ENCODE assay signal across 19 mouse cellular contexts in the genomic region with DNA sequence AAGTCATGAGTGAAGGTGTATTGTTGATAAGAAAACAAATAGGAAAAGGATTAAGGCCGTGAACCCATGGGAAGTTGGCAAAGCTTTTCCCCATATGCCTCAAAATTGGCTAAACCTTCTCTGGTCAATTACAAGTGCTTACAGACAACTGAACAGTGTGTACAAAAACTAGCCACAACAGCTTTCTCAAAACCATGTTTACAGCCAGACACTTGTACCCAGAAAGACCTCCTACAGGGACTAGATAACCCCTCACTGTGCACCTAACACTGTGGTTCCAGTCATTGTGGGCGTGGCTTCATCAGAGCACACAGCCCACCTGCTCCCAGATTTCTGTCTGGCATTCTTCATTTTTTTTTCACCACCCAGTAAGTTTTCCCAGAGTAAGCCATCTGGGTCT.
DNase-seq lines count a peak whose midpoint lies in the region; ATAC-seq and TF ChIP-seq lines count a peak whose summit lies in the region.
"Had no signal": no experiment of that assay in that cellular context is flagged by ENCODE, and none has a peak within 500 bp of the region (broad histone marks: within the 10 kb centered on the region; RNA-seq: fewer than 3 reads in every experiment).

No protein-coding gene starts in this region.

- no peak for TF ChIP-seq CTCF in hindbrain, postnatal 0 days (IDR thresholded peaks at IDR 0.05; ENCODE audit: low read depth)

- ATAC-seq in hindbrain, postnatal 0 days = no peak
- ATAC-seq in hindbrain, embryonic 12.5 days (ENCODE audit: low FRiP score) = no peak
- ATAC-seq in forebrain, embryonic 13.5 days = peak; percentile 53
- no peak for ATAC-seq in intestine, embryonic 16.5 days

- H3K9ac ChIP-seq in hindbrain, postnatal 0 days (replicated peaks; ENCODE audit: low read length) = no peak overlapping the region
- H3K9ac ChIP-seq in hindbrain, embryonic 12.5 days = no peak overlapping the region
- no peak overlapping the region for H3K9ac ChIP-seq in forebrain, embryonic 13.5 days
- H3K9ac ChIP-seq in intestine, embryonic 16.5 days (ENCODE audit: low read depth, low read length) = no peak overlapping the region
- H3K9ac ChIP-seq: neural tube, embryonic 12.5 days had no signal

- WGBS in hindbrain, postnatal 0 days = 45% methylated on average over 2 of the region's 2 CpGs
- 58% methylated on average over 2 of the region's 2 CpGs for WGBS in hindbrain, embryonic 12.5 days
- 31% methylated on average over 2 of the region's 2 CpGs for WGBS in forebrain, embryonic 13.5 days
- 59% methylated on average over 2 of the region's 2 CpGs for WGBS in intestine, embryonic 16.5 days

- H3K27me3 ChIP-seq in hindbrain, postnatal 0 days (ENCODE audit: insufficient read depth, low read length) = no peaks in the 10 kb centered on the region
- H3K27me3 ChIP-seq in hindbrain, embryonic 12.5 days = no peaks in the 10 kb centered on the region
- no peaks in the 10 kb centered on the region for H3K27me3 ChIP-seq in forebrain, embryonic 13.5 days
- H3K27me3 ChIP-seq in intestine, embryonic 16.5 days (replicated peaks; ENCODE audit: control insufficient read depth, insufficient read depth, low read length) = no peaks in the 10 kb centered on the region
- H3K27me3 ChIP-seq: neural tube, embryonic 12.5 days had no signal

- H3K36me3 ChIP-seq in hindbrain, postnatal 0 days (ENCODE audit: insufficient read depth, low read length) = no peaks in the 10 kb centered on the region
- no peaks in the 10 kb centered on the region for H3K36me3 ChIP-seq in hindbrain, embryonic 12.5 days
- H3K36me3 ChIP-seq in forebrain, embryonic 13.5 days (ENCODE audit: poor library complexity, severe bottlenecking) = no peaks in the 10 kb centered on the region
- H3K36me3 ChIP-seq in intestine, embryonic 16.5 days (ENCODE audit: control insufficient read depth, insufficient read depth, low read length) = no peaks in the 10 kb centered on the region
- H3K36me3 ChIP-seq: limb, embryonic 10.5 days; neural tube, embryonic 12.5 days had no signal

- H3K4me1 ChIP-seq in hindbrain, postnatal 0 days (ENCODE audit: insufficient read depth, low read length) = no peaks in the 10 kb centered on the region
- H3K4me1 ChIP-seq in hindbrain, embryonic 12.5 days = no peaks in the 10 kb centered on the region
- peaks cover 29% of the 10 kb centered on the region for H3K4me1 ChIP-seq in forebrain, embryonic 13.5 days
- no peaks in the 10 kb centered on the region for H3K4me1 ChIP-seq in intestine, embryonic 16.5 days (ENCODE audit: control insufficient read depth, insufficient read depth, low read length)
- H3K4me1 ChIP-seq: limb, embryonic 10.5 days had no signal

- H3K4me3 ChIP-seq in hindbrain, postnatal 0 days (ENCODE audit: low read length) = no peak overlapping the region
- no peak overlapping the region for H3K4me3 ChIP-seq in hindbrain, embryonic 12.5 days
- H3K4me3 ChIP-seq in forebrain, embryonic 13.5 days = no peak overlapping the region
- H3K4me3 ChIP-seq in intestine, embryonic 16.5 days (ENCODE audit: low read length) = no peak overlapping the region
- H3K4me3 ChIP-seq: limb, embryonic 10.5 days; neural tube, embryonic 12.5 days had no signal

- no peak overlapping the region for H3K27ac ChIP-seq in hindbrain, postnatal 0 days
- no peak overlapping the region for H3K27ac ChIP-seq in hindbrain, embryonic 12.5 days
- no peak overlapping the region for H3K27ac ChIP-seq in forebrain, embryonic 13.5 days
- no peak overlapping the region for H3K27ac ChIP-seq in intestine, embryonic 16.5 days (ENCODE audit: low read length)
- H3K27ac ChIP-seq: limb, embryonic 10.5 days; neural tube, embryonic 12.5 days had no signal

- no peak overlapping the region for H3K4me2 ChIP-seq in hindbrain, postnatal 0 days (ENCODE audit: low read depth, low read length)
- no peak overlapping the region for H3K4me2 ChIP-seq in hindbrain, embryonic 12.5 days (replicated peaks)
- no peak overlapping the region for H3K4me2 ChIP-seq in forebrain, embryonic 13.5 days
- H3K4me2 ChIP-seq in intestine, embryonic 16.5 days (ENCODE audit: low read depth, low read length) = no peak overlapping the region
- H3K4me2 ChIP-seq: neural tube, embryonic 12.5 days had no signal

- peak; percentile 45 for DNase-seq in hindbrain, postnatal 0 days (ENCODE audit: low spot score)
- peak; percentile 68 for DNase-seq in brain, adult 2 months (ENCODE audit: low read depth, low spot score)
- DNase-seq in cerebellum, adult 8-10 months = peak; percentile 43
- no peak for DNase-seq in layer of hippocampus, postnatal 25 days (ENCODE audit: extremely low spot score in 1 of 2, low spot score in 1 of 2)
- DNase-seq in gastrocnemius, adult 8-10 months (ENCODE audit: low spot score in 2 of 2) = no peak
- DNase-seq: adrenal gland, adult 8-10 months; gastrocnemius, postnatal 10 days; heart, adult 18-20 months; heart, postnatal 4 days; kidney, adult 2 months; kidney, postnatal 14 days; lung, adult 2 months; lung, postnatal 4 days; thymus, postnatal 36 days had no signal

- H3K9me3 ChIP-seq in hindbrain, postnatal 0 days (ENCODE audit: low read length) = no peaks in the 10 kb centered on the region
- no peaks in the 10 kb centered on the region for H3K9me3 ChIP-seq in hindbrain, embryonic 12.5 days (replicated peaks)
- no peaks in the 10 kb centered on the region for H3K9me3 ChIP-seq in forebrain, embryonic 13.5 days (replicated peaks)
- no peaks in the 10 kb centered on the region for H3K9me3 ChIP-seq in intestine, embryonic 16.5 days (ENCODE audit: control insufficient read depth, low read length)
- H3K9me3 ChIP-seq: limb, embryonic 10.5 days; neural tube, embryonic 12.5 days had no signal

Comparison
In these comparisons a context has a peak if more than half of its experiments do, and no peak if none do; other contexts are left out.
1. DNase-seq: peak in hindbrain, postnatal 0 days (single experiment), brain, adult 2 months (single experiment) and cerebellum, adult 8-10 months (single experiment); none in layer of hippocampus, postnatal 25 days (0 of 2) and gastrocnemius, adult 8-10 months (0 of 2).